Mouse (Mus musculus) gastrocnemius, postnatal 4 days (tissue): ENCODE results near the gene Krtap13. TPM values are rescaled to one million over a fixed set of nuclear protein-coding genes. Genes with fewer than 3 reads are reported as not detected.
"Not testable (repeated sequence)": the region's sequence is repeated elsewhere in the genome, so short reads cannot be mapped to it uniquely, and the experiment has no call there.

Source experiments
- DNase-seq, 2 experiments: peaks; one replicate each; pipeline ENCODE4 v3.0.0; 2021 to 2022; ENCODE audit warnings: low spot score in 2 of 2, mixed read lengths in 2 of 2
- long read RNA-seq, 2 experiments: library from polyadenylated mRNA; stranded (forward); transcript quantifications; one replicate each; pipeline ENCODE4 v2.0.0; 2021
- total RNA-seq, 2 experiments: library from RNA; stranded (reverse); gene quantifications; 2 replicates each; pipeline ENCODE4 v1.2.3; 2021

Gene Krtap13
- total RNA-seq, result not detected
- long read RNA-seq, experiment 1, result 0 reads
- long read RNA-seq, experiment 2, result 0 reads

DNA sequence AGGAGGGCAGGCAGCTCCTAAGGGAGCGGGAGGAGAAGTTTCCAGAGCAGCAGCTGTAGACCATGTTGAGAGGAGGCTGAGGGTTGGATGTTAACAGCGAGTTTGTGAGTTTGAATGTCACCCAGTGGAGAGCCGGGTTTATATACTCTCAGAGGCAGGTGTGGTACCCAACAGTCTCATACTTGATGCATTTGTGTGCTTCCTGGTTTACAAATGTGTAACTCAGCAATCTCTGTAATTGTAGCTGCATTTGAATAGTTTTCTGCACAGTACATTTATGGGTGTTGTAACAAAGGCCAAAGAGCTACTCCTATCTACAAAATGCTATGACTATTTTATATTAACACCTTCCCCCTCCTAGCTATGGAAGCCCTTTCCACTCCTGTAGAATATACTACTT is at the start of gene Krtap13:
Gene Krtap13, minus strand, starts transcription at position 101 of the 400 bp plus-strand sequence.
- not testable (repeated sequence) for DNase-seq

DNA sequence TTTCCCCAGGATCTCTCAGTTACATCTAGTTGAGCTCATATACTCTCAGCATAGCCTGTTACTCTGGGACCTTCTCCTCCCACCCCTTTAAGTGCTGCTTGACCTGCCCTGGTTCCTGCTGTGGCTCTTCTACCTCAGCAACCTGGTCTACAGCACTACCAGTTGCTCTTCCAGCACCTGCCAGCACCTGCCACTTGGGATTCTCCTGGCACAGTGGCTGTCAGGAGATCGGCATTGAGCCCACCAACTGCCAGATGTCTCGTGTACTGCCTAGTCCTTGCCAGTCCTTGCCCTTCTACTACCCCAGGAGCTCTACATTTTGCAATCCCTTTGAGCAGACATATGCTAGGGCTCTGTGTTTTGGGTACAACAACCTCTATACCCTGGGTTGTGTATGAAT is 35.4 kb upstream of the Krtap13 start:
- DNase-seq, result no peak

- no peak for DNase-seq
Observed at GRCm38 (mm10) chr16:88777596-88777995, 26.2 kb upstream of the Krtap13 start, which contains the start of gene Gm5965. Gene Gm5965, plus strand, starts transcription at chr16:88777896.

- DNase-seq, result no peak
Observed at GRCm38 (mm10) chr16:88774106-88774505, 22.7 kb upstream of the Krtap13 start, which contains the start of gene 2310057N15Rik. Gene 2310057N15Rik, minus strand, starts transcription at chr16:88774206.

DNA sequence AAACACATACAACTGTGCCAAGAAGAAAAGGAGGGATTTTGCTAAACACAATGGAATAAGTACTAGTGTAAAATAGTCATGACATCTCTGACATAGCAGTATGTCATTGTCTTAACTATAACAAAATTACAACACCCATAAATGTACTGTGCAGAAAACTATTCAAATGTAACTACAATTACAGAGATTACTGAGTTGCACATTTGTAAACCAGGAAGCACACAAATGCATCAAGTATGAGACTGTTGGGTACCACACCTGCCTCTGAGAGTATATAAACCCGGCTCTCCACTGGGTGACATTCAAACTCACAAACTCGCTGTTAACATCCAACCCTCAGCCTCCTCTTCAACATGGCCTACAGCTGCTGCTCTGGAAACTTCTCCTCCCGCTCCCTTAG is 7.1 kb upstream of the Krtap13 start, which contains the start of gene 2310034C09Rik:
Gene 2310034C09Rik, plus strand, starts transcription at position 301 of the 400 bp plus-strand sequence.
- DNase-seq, result not testable (repeated sequence)

DNA sequence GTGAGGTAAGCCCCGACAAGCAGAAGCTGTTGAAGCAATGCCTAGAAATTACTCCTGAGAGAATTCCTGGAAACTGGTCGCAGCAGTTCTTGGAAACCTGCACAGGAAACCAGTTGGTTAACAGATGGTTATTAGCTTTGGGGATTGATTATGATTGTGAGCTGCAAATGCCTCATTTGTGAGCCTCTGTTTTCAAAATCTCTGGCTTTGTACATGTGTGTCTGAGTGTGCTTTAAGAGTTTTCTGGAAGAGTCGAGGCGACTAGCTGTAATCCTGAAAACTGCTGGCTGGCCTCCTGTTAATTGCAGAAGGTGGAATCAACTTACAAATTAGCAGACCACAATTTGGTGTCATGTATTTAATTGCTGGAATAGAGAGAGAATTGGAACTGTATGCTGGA is 3.5 kb downstream of the Krtap13 start:
- no peak for DNase-seq

DNA sequence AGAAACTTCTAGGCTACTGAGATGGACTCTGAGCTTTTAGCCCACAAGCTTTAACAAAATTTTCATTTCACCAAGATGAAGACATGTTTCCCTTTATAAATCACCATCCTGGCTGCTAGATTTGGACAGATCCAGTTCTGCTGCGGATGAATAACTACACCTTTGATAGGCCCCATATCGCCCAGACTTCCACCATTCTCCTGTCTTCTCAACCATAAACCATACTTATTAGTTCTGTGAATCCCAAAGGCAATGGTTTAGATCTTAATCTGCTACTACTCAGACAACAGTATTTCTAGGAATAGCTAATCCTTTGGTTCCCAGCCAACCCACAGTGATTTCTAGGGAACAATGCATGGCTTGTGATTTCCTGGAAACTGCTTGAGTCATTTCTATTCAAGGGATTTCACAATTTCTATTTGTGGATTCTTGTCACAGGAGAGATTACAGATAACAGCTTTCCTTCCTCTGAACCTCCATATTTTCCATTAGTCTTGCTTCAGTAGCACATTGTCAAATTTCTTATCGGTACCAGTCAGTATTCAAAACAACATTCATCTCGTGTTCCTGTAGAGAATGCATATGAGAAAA is 6.6 kb downstream of the Krtap13 start:
- DNase-seq, result no peak

GRCm38 (mm10) chr16:88735391-88735790 is 16.0 kb downstream of the Krtap13 start:
- DNase-seq, result peak in 1 of 2 experiments; percentile 18

GRCm38 (mm10) chr16:88728812-88729275 is 22.6 kb downstream of the Krtap13 start, which contains the start of gene Krtap13-1:
Gene Krtap13-1, plus strand, starts transcription at chr16:88728862.
- DNase-seq, result peak in 1 of 2 experiments; percentile 8

DNA sequence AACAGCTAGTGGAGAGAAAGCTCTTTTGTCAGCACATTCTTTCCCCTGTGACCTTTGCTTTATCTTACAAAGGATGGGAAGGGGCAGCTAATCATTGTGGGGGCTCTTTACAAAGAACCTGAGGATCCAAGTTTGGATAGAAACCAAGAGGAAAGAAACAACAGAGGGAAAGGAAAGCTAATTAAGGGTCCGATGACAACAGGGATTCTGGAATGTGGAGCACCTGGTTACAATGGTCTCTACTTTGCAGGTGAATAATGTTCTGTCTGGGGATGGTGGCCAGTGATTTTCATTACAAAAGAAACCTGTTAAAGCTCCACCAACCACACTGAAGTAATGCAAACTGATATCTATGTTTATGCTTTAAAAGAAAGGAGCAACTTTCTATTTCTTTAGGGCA is 31.4 kb downstream of the Krtap13 start:
- DNase-seq, result no peak

DNA sequence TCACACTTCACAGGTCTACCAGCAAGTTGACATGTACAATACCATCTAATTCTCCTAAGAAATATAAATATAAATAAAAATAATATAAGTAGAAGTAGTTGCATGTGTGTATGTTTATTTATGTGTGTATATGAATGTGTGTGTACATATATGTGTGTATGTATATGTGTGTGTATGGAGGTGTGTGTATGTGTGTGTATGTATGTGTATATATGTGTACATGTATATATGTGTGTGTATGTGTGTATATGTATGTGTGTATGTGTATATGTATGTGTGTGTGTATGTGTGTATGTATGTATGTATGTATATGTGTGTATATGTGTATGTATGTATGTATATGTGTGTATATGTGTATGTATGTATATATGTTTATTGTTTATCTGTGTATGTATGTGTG is 34.9 kb downstream of the Krtap13 start:
- no peak for DNase-seq

DNA sequence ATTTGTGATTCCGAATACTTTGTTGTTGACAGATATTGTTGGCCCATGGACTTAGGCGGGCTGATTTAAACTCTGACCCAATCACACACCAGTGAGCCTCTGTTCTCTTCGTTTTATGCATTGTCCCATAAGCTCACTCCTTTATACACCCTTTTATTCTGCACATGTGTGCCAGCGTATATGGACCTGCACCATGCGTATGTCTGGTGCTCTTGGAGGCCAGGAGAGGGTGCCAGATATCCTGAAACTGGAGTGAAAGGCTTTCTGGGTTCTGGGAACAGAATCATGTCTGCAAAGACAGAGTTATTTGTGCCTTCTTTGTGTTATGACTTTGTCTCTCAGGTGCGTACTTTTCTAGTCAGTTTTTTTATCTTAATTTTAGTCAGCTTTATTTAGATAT is 40.2 kb downstream of the Krtap13 start:
- no peak for DNase-seq

DNA sequence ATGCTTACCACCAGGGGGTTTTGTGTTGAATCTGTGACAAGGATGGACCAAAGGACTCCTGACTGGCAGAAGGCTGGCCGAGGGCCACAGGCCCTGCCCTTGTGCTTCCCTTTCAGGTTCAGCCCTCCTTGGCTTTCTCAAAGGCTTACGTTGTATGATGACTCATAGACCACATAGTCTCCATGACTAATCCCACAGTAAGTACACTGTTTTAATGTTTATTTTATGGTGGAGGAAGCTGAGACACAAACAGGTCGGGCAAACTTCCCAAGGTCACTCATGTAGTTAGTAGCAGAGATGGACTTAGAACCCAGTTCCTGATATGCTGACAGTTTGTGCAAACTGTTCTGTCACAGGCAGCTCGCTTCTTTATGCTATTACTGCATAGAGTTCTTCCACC is 40.7 kb downstream of the Krtap13 start:
- DNase-seq, result no peak

- peak in 1 of 2 experiments; percentile 11 for DNase-seq
Observed at GRCm38 (mm10) chr16:88707496-88708012, 43.9 kb downstream of the Krtap13 start, which contains the start of gene 2310061N02Rik. Gene 2310061N02Rik, minus strand, starts transcription at chr16:88707962.

- DNase-seq, result no peak
Observed at GRCm38 (mm10) chr16:88701072-88701864, 50.2 kb downstream of the Krtap13 start.

Other genes with a start within 250 kb of the Krtap13 start
- not detected for gene Cldn17, start 244.7 kb downstream of the Krtap13 start, total RNA-seq
- gene Cldn8, start 188.5 kb downstream of the Krtap13 start, total RNA-seq, result not detected
- not detected for gene Krtap24-1, start 139.4 kb downstream of the Krtap13 start, total RNA-seq
- gene 2310079G19Rik, start 124.0 kb downstream of the Krtap13 start, total RNA-seq, result not detected
- not detected for gene Krtap26-1, start 103.8 kb downstream of the Krtap13 start, total RNA-seq
- gene Krtap27-1, start 80.0 kb downstream of the Krtap13 start, total RNA-seq, result not detected
- gene 2310061N02Rik, start 43.7 kb downstream of the Krtap13 start, total RNA-seq, result not detected
- not detected for gene Krtap13-1, start 22.8 kb downstream of the Krtap13 start, total RNA-seq
- gene 2310034C09Rik, start 7.2 kb upstream of the Krtap13 start, total RNA-seq, result not detected
- not detected for gene 2310057N15Rik, start 22.6 kb upstream of the Krtap13 start, total RNA-seq
- not detected for gene Gm5965, start 26.3 kb upstream of the Krtap13 start, total RNA-seq
- gene Gm20741, start 60.6 kb upstream of the Krtap13 start, total RNA-seq, result not detected
- not detected for gene Krtap15, start 68.6 kb upstream of the Krtap13 start, total RNA-seq
- gene Krtap14, start 74.5 kb upstream of the Krtap13 start, total RNA-seq, result not detected
- gene Krtap19-1, start 117.8 kb upstream of the Krtap13 start, total RNA-seq, result not detected
- gene Krtap19-2, start 122.6 kb upstream of the Krtap13 start, total RNA-seq, result not detected
- not detected for gene Krtap19-3, start 126.4 kb upstream of the Krtap13 start, total RNA-seq
- gene Krtap19-4, start 133.5 kb upstream of the Krtap13 start, total RNA-seq, result not detected
- not detected for gene Krtap19-5, start 144.8 kb upstream of the Krtap13 start, total RNA-seq
- not detected for gene Krtap19-9b, start 180.6 kb upstream of the Krtap13 start, total RNA-seq
- not detected for gene Krtap16-3, start 211.2 kb upstream of the Krtap13 start, total RNA-seq